Mouse (Mus musculus) midbrain, embryonic 13.5 days (tissue): Measurements from ENCODE around the gene Ceacam1. TPM values are rescaled to one million over a fixed set of nuclear protein-coding genes. Genes with fewer than 3 reads are reported as not detected.
A peak's percentile ranks its signal among the peaks of the same experiment; 100 is the strongest.

ENCODE experiments used
- ATAC-seq: fragments of 200-750 bp; cut with Nextera tagmentation; 2 replicates; pipeline ENCODE4 v1.8.0; 2017; ENCODE audit warnings: mild to moderate bottlenecking, moderate TSS enrichment, moderate library complexity
- H3K27ac ChIP-seq: fragments of 300-500 bp; sonication (generic); 2 replicates; pipeline ENCODE4 v1.5.1; 2015; ENCODE audit warnings: inconsistent platforms, mild to moderate bottlenecking, moderate library complexity
- H3K27me3 ChIP-seq: fragments of 300-500 bp; sonication (generic); 2 replicates; pipeline ENCODE4 v1.6.1; 2015; ENCODE audit warnings: mild to moderate bottlenecking, inconsistent platforms
- H3K36me3 ChIP-seq: fragments of 300-500 bp; sonication (generic); 2 replicates; pipeline ENCODE4 v1.6.1; 2015; ENCODE audit warnings: mild to moderate bottlenecking, inconsistent platforms
- H3K4me1 ChIP-seq: fragments of 300-500 bp; sonication (generic); replicated peaks from 2 replicates; pipeline ENCODE4 v1.6.1; 2015; ENCODE audit warnings: inconsistent platforms
- H3K4me2 ChIP-seq: fragments of 300-500 bp; sonication (generic); replicated peaks from 2 replicates; pipeline ENCODE4 v1.6.1; 2015; ENCODE audit warnings: moderate library complexity, mild to moderate bottlenecking, inconsistent platforms
- H3K4me3 ChIP-seq: fragments of 300-500 bp; sonication (generic); replicated peaks from 2 replicates; pipeline ENCODE4 v1.5.1; 2015; ENCODE audit warnings: mild to moderate bottlenecking, inconsistent platforms
- H3K9ac ChIP-seq: fragments of 300-500 bp; sonication (generic); replicated peaks from 2 replicates; pipeline ENCODE4 v1.6.1; 2015; ENCODE audit warnings: mild to moderate bottlenecking, inconsistent platforms
- H3K9me3 ChIP-seq: fragments of 300-500 bp; sonication (generic); 2 replicates; pipeline ENCODE4 v1.6.1; 2016; ENCODE audit warnings: mild to moderate bottlenecking, inconsistent platforms
- WGBS: fragments of 180-500 bp; shearing (Covaris S2); methylation state at CpG from one replicate; pipeline ENCODE4 v1.1.7; 2015; 5-methylcytosine and 5-hydroxymethylcytosine counted together
- polyA plus RNA-seq: library from polyadenylated mRNA; unstranded; fragments of >200 nt; fragmentation: Nextera tagmentation; extraction: Ambion mirVana; gene quantifications from 2 replicates; pipeline ENCODE4 v1.2.1, GENCODE M21; 2015

Gene Ceacam1
- polyA plus RNA-seq, 1 experiment from 2014 or later, result 0.43 TPM

DNA sequence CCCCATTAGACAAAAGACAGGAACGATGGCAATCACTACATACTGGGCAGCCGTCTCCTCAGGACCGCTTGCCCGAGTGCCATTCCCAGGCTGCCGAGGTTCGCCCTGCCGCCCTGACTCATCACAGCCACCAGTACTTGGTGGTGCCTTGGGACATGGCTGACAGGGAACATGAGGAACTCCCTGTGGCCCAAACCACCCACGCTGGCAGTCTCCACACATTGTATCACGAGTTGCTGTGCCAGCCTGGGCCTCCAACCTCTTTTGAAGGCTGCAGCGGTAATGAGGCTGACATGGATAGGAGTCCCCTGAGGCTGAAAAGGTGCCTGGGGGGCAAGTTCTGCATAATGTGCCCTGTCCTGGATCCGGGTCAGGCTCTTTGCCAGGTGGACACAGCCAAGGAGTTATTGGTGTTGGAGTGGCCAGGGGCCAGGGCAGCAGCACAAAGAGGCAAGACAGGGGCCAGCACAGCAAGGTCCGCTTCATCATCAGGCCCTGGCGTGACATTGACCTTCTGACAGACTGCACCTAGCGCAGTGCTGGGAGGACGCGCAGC, 55.0 kb downstream of the Ceacam1 start:
- H3K4me2 ChIP-seq, result no peak overlapping the region
- WGBS, result 74% methylated on average over 16 of the region's 16 CpGs

DNA sequence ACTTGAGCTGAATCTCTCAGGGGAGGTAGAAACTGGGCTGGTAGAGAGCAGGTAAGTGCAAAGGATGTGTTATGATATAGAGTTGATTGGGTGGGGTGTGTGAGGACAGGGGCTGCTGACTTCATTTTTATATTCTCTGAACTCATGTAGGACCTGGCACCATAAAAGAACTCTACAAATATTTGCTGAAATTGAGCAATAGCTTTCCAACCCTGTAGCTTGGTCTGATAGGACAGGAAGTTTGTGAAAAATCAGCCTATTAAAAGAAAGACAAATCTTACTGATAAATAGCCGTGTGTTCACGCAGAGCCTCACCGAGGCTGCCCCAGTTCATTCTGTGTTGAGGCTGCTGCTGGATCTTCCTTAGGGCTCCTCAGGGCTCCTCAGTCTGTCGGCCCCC, 57.5 kb downstream of the Ceacam1 start:
- no peaks in the 10 kb centered on the region for H3K4me1 ChIP-seq
- ATAC-seq, result no peak
- H3K27ac ChIP-seq, result no peak overlapping the region
- no peaks in the 10 kb centered on the region for H3K36me3 ChIP-seq
- H3K27me3 ChIP-seq, result peaks cover 11% of the 10 kb centered on the region
- H3K4me3 ChIP-seq, result no peak overlapping the region
- H3K9ac ChIP-seq, result no peak overlapping the region
- no peaks in the 10 kb centered on the region for H3K9me3 ChIP-seq
- WGBS, result 90% methylated on average over 4 of the region's 4 CpGs
- H3K4me2 ChIP-seq, result no peak overlapping the region

More for the DNA sequence above, 55.0 kb downstream of the Ceacam1 start:
- ATAC-seq, result no peak
- Histone ChIP-seq H3K9me3 (no peaks in the 10 kb centered on the region), H3K27me3 (peaks cover 11% of the 10 kb centered on the region), H3K36me3 (no peaks in the 10 kb centered on the region), H3K9ac (0 out of 2 replicates have a peak overlapping the region, but pooled peaks have one; percentile 41), H3K4me1 (no peaks in the 10 kb centered on the region), H3K27ac (no peak overlapping the region), H3K4me3 (no peak overlapping the region)

GRCm38 (mm10) chr7:25419536-25419935, 57.9 kb downstream of the Ceacam1 start:
- Histone ChIP-seq H3K27me3 (peaks cover 11% of the 10 kb centered on the region), H3K4me2 (no peak overlapping the region), H3K9me3 (no peaks in the 10 kb centered on the region), H3K4me1 (no peaks in the 10 kb centered on the region), H3K27ac (no peak overlapping the region), H3K9ac (no peak overlapping the region), H3K36me3 (no peaks in the 10 kb centered on the region), H3K4me3 (no peak overlapping the region)
- 80% methylated on average over 8 of the region's 8 CpGs for WGBS
- no peak for ATAC-seq

- Histone ChIP-seq H3K4me2 (no peak overlapping the region), H3K36me3 (no peaks in the 10 kb centered on the region), H3K9ac (no peak overlapping the region), H3K27me3 (peaks cover 8% of the 10 kb centered on the region), H3K9me3 (no peaks in the 10 kb centered on the region), H3K4me3 (no peak overlapping the region), H3K27ac (no peak overlapping the region), H3K4me1 (0 out of 2 replicates have a peak, but pooled peaks cover 5% of the 10 kb centered on the region)
- 90% methylated on average over 1 of the region's 1 CpGs for WGBS
- no peak for ATAC-seq
Measured at GRCm38 (mm10) chr7:25417597-25417996, 59.8 kb downstream of the Ceacam1 start.

DNA sequence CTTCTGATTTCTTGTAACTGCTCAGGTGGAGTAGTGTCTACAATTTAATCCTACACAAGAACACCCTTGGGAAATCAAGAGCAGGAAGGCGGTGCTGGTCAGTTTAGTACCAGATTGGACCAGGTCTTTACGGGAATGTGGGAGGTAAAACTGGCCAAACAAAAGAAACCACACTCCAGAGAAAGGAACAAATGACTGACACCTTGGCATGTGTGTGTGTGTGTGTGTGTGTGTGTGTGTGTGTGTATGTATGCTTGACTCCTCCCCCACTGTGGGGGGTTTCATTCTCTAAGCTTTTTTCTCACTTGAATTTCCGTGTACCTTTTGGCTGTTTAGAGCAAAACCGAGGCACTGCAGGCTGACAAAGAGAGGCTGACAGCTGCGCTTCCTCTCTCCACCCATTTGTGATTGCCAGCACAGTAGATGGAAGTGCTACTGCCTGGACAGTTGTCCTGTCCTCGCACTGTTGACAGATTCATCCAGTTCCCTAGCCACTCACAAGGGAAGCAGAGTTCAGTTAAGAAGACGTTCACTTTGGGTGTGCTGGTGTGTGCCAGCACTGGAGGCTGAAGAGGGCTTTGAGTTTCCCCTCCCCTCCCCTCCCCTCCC, 64.5 kb downstream of the Ceacam1 start, which contains the start of gene Cxcl17:
Cxcl17 (minus strand) TSS at position 54 of the 609 bp plus-strand sequence.
- no peaks in the 10 kb centered on the region for H3K9me3 ChIP-seq
- 52% methylated on average over 7 of the region's 7 CpGs for WGBS
- H3K4me1 ChIP-seq, result 0 out of 2 replicates have a peak, but pooled peaks cover 5% of the 10 kb centered on the region
- H3K4me3 ChIP-seq, result no peak within 1 kb of the TSS
- H3K4me2 ChIP-seq, result no peak within 1 kb of the TSS
- ATAC-seq, result no peak
- H3K9ac ChIP-seq, result no peak within 1 kb of the TSS
- H3K27ac ChIP-seq, result no peak within 1 kb of the TSS
- H3K36me3 ChIP-seq, result no peaks in the 10 kb centered on the region
- no peaks in the 10 kb centered on the region for H3K27me3 ChIP-seq

DNA sequence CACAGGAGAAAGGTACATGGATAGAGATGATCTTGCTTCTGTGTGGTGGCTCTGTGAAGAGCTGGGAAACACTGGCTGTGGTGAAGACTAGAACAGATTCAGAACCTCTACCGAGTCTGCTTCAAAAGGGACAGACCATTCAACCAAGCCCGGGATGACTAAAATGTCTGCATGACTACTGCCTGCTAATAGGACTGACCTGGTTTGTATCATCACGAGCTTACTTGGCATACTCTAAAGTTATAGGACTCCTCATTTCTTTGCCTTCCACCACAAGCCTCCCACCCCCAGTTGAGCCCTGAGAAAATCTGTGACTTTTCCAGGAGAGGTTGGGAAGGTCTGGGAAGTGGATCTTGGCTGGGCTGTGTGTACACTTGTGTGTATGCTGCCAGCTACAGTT, 65.5 kb downstream of the Ceacam1 start:
- Histone ChIP-seq H3K27ac (no peak overlapping the region), H3K4me2 (no peak overlapping the region), H3K9ac (no peak overlapping the region), H3K4me3 (no peak overlapping the region), H3K36me3 (no peaks in the 10 kb centered on the region), H3K27me3 (no peaks in the 10 kb centered on the region), H3K9me3 (no peaks in the 10 kb centered on the region), H3K4me1 (0 out of 2 replicates have a peak, but pooled peaks cover 5% of the 10 kb centered on the region)
- ATAC-seq, result no peak
- 90% methylated on average over 3 of the region's 3 CpGs for WGBS

Other genes with a start within 250 kb of the Ceacam1 start
- gene Gsk3a, start 239.8 kb downstream of the Ceacam1 start, polyA plus RNA-seq, result 13.7 and 15.9 TPM in 2 replicates
- 4.4 and 5.7 TPM in 2 replicates for gene Erf, start 226.8 kb downstream of the Ceacam1 start, polyA plus RNA-seq
- 37.6 and 44.2 TPM in 2 replicates for gene Cic, start 209.9 kb downstream of the Ceacam1 start, polyA plus RNA-seq
- gene Pafah1b3, start 179.6 kb downstream of the Ceacam1 start, polyA plus RNA-seq, result 665 and 668 TPM in 2 replicates
- 2.1 and 3.1 TPM in 2 replicates for gene Prr19, start 176.2 kb downstream of the Ceacam1 start, polyA plus RNA-seq
- 41.1 and 47.1 TPM in 2 replicates for gene Tmem145, start 171.5 kb downstream of the Ceacam1 start, polyA plus RNA-seq
- 18.9 and 19.8 TPM in 2 replicates for gene Megf8, start 160.4 kb downstream of the Ceacam1 start, polyA plus RNA-seq
- 0.32 TPM in 1 of 2 replicates, not detected in the other for gene Cnfn, start 107.9 kb downstream of the Ceacam1 start, polyA plus RNA-seq
- gene Lipe, start 78.9 kb downstream of the Ceacam1 start, polyA plus RNA-seq, result 8.4 and 9.9 TPM in 2 replicates
- gene Cxcl17, start 64.7 kb downstream of the Ceacam1 start, polyA plus RNA-seq, result 0.51 and 0.73 TPM in 2 replicates
- gene Ceacam2, start 62.3 kb upstream of the Ceacam1 start, polyA plus RNA-seq, result not detected in 2 replicates
- gene Erich4, start 138.3 kb upstream of the Ceacam1 start, polyA plus RNA-seq, result not detected in 2 replicates
- 31.5 and 34.2 TPM in 2 replicates for gene Dmac2, start 141.8 kb upstream of the Ceacam1 start, polyA plus RNA-seq
- gene B3gnt8, start 149.1 kb upstream of the Ceacam1 start, polyA plus RNA-seq, result 0.55 and 0.57 TPM in 2 replicates
- 47.9 and 50.5 TPM in 2 replicates for gene Bckdha, start 181.4 kb upstream of the Ceacam1 start, polyA plus RNA-seq
- gene Exosc5, start 181.6 kb upstream of the Ceacam1 start, polyA plus RNA-seq, result 44.2 and 44.8 TPM in 2 replicates
- 8.8 and 9.7 TPM in 2 replicates for gene Tmem91, start 197.6 kb upstream of the Ceacam1 start, polyA plus RNA-seq
- gene B9d2, start 203.2 kb upstream of the Ceacam1 start, polyA plus RNA-seq, result 40.3 and 41.4 TPM in 2 replicates
- gene Tgfb1, start 209.4 kb upstream of the Ceacam1 start, polyA plus RNA-seq, result 0.59 and 1.2 TPM in 2 replicates
- gene Ccdc97, start 241.5 kb upstream of the Ceacam1 start, polyA plus RNA-seq, result 29.9 and 35.9 TPM in 2 replicates